Mouse (Mus musculus) heart, adult 11 months (tissue): ENCODE measurements around the gene Fam111a.

Experiments
- DNase-seq: peaks from one replicate; pipeline ENCODE4 v3.0.0; 2022

Fam111a gene

GRCm38 (mm10) chr19:12634259-12634658 is 88.7 kb downstream of the Fam111a start:
- DNase-seq, result no peak

GRCm38 (mm10) chr19:12634963-12635362 is 89.4 kb downstream of the Fam111a start:
- no peak for DNase-seq

GRCm38 (mm10) chr19:12636863-12637262 is 91.3 kb downstream of the Fam111a start:
- no peak for DNase-seq

DNA sequence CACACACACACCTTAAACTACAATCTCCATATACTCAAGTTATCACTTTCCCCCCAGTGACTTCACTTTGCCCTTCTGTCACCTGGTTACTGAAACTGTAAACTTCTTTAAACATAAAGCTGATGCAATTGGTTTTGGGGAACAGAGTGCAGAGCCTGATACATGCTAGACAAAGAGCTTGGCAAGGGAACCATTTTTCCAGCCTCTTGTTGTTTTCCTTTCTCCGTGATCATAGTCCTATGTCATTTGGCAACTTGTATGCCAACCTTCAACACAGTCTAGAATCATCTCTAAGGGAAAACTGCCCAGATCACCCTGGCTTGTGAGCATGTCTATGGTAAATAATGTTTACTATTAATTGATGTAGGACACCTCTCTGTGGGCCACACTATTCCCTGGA is 92.5 kb downstream of the Fam111a start:
- DNase-seq, result no peak
